Mouse (Mus musculus) E14TG2a.4 (cell line): ENCODE measurements around the gene Tnni3k.

ENCODE experiments used
- CTCF ChIP-seq: conservative IDR thresholded peaks from 2 replicates; pipeline ENCODE4 v1.5.1; 2014; ENCODE audit warnings: low read length
- NANOG ChIP-seq: IDR thresholded peaks from 2 replicates; pipeline ENCODE4 v1.6.1; 2014; ENCODE audit warnings: borderline replicate concordance, low read length, mixed read lengths
- POU5F1 ChIP-seq: IDR thresholded peaks from 2 replicates; pipeline ENCODE4 v1.6.1; 2014; ENCODE audit warnings: low read length, borderline replicate concordance

GRCm38 (mm10) chr3:154800888-154801429 lies 254.2 kb downstream of the Tnni3k start:
- TF ChIP-seq CTCF (no peak), NANOG (no peak), POU5F1 (no peak)
